Mouse (Mus musculus): ENCODE data around the gene Serpina3m.

DNA sequence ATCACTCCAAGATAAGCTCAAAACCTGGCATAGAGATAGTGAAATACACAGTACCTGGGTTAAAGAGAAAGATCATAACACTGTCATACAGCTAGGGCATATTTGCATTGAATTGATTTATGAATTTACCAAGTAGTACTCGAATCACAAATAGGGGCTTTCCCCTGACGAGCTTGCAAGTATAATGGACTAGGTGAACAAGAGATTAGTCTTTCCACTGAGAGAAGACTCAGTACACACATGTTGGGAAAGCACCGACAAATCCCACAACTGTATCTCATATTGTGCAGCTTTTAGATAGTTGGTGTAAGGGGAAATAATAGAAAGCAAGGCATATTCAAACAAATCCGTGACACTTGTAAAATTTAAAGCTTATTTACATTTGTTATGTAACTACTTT lies 32.3 kb upstream of the Serpina3m start:
- no peak for TF ChIP-seq GATA1 (IDR thresholded peaks at IDR 0.05; ENCODE audit: borderline replicate concordance, low read length)
- TF ChIP-seq FLI1 (IDR thresholded peaks at IDR 0.05; ENCODE audit: low read length), result no peak
